Mouse (Mus musculus) layer of hippocampus, adult 9-10 months (tissue): ENCODE measurements at regions not wholly inside any gene's neighbourhood (a gene's known extent, or its start where the extent isn't known, plus 50 kb on each side); places are given as distances from the start of the nearest gene placed in this dataset.

ENCODE experiments used
- DNase-seq: peaks from one replicate; pipeline ENCODE4 v3.0.0; 2022; ENCODE audit warnings: low spot score

DNA sequence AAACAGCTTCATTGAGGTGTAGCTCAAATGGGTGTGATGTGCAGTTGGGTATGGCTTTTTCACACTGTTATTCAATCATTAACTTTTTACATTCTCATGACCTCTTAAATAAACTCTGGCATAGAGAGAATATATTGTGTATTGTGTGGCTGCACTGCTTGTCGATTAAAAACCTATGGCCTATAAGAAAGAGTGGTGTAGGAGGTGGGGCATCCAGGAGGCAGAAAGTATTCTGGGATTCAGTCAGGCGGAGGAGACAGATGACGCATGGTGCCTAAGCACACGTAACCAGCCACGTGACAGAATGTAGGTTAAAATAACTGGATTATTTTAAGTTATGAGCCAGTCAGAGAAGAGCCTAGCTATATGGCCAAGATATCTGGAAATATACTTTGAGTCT, 78.2 kb upstream of the Slc16a7 start:
- DNase-seq, result no peak

DNA sequence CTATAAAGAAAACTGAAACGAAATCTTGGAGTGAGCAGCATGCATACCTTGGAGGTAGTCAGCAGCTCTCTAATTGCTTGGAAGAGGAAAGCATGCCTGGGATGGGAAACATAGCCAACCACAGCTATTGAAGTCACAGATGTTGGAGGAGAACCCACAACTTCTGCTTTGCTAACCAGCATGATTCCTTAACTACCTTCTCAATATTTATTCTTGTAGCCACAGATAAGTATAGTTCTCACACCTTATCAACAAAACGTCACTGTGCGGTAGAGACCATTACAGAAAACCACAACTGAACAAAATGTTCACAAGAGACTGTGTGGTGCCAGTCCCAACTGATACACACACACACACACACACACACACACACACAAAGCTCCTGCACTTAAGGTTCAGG, 99.1 kb upstream of the Slc16a7 start:
- no peak for DNase-seq

DNA sequence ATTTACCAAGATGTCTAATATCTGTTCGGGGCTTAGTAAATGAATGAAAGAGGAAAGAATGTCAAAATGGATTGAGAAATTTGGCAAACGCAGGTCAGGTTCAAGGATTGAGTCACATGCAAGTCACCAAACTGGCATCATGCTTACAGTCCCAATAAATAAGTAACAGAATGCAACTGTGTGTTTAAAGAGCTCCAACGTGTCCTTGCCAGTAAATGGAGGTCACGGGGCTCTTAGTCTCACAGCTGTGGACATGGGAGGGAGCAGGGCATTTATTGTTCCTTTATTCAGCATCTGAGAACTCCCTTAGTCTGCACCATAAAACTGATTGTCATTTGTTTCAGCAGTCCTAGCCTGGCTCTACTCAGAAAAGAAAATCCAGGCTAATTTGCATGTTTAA, 101.1 kb upstream of the Slc16a7 start:
- DNase-seq, result no peak

DNA sequence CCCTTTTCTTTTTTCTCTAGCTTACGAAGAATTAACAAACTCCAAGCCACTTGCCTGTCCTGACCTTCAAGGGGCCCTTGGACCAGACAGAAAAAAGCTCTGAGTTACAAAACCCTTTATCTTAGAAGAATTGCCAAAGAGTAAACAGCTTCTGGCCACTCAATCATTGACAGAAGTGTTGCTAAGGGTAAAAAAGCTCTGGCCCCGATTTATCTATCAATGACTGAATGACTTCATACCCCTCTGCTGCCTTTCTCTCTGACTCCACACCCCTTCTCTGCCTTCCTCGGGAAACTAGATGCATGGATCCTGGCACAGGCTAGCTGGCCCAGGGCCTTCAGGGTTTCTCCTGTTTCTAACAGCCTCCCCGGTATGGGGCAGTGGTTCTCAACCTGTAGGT, 105.2 kb upstream of the Slc16a7 start:
- no peak for DNase-seq

DNA sequence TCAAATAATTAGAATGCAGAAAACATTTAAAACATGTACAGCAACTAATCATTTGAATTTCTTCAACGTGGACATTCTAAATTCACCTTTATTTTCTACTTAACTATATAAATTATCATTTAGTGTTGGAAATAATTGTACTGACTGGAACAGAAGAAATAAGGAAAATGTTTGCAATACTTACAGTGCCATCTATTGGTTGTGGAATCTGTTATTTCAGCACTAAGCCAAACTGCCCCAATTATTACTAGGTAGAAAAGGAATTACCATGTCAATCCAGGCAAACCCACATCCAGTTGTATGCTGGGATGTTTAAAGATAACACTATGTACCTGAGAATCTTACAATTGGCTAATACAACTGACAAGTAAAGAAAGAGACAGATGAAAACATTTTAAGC, 109.1 kb upstream of the Slc16a7 start:
- DNase-seq, result peak; percentile 36

DNA sequence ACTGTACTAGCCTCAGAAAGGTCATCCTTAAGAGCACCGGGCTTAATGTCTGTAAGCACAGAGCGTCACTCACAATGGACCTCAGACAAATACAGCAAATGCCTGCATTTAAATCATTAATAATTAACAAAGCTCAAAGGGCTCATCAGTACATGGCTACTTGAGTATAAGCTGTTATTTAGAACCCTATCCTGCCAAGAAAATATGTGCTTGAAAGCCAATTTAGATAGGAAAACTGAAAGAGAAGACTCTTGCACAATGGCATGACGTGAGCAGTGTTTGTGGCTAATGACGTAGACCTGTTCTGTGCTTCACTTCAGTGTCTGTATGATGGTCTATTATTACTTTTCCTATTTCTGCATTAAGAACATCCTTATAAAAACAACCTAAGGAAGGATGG, 111.1 kb upstream of the Slc16a7 start:
- no peak for DNase-seq

DNA sequence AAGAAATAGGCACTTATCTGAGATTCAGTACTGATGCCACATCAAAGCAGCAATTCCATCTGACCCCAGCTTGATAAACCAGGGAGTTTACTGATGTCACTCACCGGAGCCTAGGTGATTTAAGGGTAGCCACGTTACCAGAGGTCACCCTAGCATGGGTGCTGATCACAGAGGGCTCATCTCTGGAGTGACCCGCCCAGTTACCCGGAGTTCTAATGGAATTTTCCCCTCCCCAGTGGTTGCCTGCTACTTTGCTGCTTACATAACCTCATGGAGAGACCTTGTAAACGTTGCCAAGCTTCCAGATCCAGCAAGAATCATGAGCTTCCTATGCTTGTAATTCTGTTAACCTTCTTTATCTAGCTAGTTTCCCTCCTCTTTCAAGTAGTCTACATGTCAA, 125.8 kb upstream of the Slc16a7 start:
- DNase-seq, result no peak

DNA sequence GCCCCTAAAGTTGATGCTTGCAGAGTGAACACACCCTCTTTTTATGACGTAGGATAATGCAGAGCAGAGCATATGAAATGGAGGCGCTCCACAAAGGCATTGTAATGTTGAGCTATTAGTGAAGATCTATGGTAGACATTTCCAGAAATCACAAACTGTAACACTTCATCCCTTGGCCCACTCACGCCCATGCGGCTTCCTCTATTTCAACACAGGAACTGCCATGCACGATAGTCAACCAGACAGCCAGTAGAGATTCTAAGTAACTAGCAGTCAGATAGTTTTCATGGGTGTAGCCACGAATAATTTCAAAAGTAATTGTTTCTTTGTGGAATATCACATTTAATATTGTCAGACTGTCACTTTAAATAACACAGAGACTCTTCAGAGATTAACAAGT, 141.6 kb upstream of the Slc16a7 start:
- DNase-seq, result no peak

DNA sequence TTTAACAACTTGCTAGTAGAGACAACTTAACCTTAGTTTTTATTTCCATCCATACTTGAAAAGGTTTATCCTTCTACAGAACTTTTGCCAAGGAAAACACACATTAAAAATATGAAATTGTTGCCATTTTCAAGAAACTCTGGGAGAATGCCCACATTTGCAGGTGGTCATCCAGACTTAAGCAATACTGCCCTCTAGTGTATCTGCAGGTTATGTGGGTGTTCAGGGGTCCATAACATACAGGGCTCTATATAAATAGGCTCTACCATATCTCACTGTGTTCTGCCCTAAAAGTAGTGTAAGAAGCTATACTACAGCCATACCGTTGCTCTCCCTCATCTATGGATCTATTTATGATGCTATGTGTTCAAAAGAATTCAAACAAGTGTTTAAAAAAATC, 149.1 kb upstream of the Slc16a7 start:
- DNase-seq, result no peak

DNA sequence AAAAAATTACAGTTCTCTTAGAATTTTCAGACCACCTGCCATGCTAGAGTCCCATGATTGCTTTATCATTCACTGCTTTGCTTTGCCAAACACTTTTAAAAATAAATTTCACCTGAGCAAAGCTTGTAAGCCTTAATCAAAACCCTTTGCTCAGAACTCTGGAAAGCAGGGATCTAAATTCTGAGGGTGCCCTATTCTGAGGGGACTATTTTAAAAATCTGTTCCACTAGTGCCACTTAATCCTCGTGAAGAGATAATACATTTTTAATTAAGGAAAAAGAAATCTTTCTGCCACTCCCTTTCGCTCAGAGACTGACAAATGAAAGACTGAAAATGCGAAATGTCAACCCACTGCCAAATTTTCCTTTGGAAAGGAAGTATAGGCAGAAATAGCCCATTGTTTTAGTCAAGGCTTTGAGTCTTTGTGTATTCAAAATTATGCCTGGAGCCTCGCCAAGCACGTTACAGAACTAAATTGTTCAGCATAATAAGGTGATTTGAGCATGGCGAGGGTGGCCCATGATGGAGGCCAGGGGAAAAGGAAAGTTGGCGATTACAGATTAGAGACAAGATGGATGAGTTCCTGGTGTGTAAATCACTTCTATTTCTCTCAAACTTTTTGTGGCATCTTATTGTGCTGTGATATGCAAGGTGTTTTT, 197.4 kb upstream of the Slc16a7 start:
- peak; percentile 6 for DNase-seq

DNA sequence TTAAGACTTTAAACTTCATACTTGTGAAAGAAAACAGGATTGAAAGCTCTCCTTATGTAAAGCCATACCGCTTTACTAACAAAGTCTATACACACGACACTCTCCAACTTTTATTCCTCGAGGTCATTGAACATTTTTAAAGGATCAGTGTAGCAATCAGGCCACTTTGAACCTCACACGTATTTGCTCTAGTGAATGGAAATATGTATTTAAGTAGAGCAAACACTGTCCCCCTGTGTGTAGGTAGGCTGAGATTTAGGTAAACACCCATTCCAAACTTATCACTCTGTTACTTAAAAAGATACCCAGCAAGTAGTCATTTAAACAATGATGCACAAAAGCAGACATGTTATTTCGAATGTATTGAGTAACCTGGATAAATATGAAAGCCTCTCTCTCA, 203.7 kb upstream of the Slc16a7 start:
- DNase-seq, result no peak

DNA sequence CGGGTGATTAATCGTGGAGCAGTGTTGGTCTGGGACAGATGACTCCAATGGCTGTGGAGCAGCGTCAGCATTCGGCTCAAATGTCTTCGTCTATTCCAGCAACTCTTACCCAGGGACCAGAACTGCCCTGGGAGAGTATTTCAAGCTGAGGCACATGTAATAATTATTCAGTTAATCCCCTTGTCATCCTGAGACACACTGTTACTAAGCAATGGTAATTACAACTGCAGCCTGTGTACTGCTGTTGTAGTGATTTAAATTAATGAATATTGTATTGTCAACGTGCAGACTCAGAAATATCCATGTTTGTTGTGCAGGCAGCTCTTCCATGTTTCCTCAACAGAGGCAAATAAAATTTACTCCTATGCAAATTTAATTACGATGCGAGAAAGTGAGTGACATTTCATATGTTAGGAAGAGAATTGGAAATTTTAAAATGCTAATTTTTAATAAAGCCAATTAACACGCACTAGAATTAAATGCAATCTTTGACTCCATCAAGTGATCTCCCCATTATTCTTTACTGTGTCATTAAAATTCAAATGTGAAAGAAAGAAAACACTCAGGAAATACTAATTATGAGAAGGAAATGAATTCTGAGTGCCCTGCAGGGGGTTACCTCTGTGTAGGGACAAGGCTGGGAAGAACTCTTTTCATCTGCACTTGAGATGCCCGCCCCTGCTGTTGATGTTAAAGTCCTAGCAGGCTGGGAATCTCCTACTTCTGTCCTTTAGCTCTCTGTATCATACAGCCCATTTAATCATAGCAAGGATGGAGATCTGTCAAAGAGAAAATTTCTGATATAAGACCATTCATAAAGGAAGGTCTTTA, 218.7 kb upstream of the Slc16a7 start:
- no peak for DNase-seq

DNA sequence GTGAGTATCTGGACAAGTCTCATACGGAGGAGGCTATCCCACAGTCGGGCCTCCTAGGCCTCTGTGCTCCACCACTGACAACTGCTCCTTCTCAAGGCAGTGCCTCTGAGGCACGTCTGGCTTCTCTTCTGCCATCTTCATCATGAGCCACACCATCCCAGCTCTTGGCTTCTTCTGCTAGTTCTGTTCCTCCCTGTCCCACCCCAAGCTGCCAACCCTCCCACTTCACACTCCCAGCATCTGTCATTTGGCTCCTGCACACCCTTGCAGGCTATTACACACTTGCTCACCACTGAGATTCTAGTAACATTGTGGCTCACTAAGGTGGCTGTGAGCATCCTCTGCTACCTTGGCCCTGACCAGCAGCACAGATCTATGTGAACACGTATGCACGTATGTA, 221.1 kb upstream of the Slc16a7 start:
- DNase-seq, result peak; percentile 8

DNA sequence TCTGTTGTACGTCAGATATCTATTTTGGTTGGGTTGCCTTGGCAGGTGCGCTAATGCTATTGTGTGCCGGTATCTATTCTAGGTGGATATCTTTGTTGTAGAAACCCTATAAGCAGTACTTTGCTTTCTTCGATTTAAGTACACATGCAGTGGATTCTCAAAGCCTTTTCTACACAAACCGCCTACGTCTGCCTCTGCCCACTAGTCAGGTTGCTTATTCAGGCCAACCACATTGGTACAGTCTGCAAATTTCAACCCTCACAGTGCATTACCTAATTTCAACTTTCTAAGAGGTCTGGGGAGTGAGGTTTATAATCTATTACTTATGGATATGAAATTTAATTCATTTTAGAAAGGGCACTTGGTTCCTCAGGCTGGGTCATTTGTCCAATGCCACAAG, 223.5 kb upstream of the Slc16a7 start:
- no peak for DNase-seq

DNA sequence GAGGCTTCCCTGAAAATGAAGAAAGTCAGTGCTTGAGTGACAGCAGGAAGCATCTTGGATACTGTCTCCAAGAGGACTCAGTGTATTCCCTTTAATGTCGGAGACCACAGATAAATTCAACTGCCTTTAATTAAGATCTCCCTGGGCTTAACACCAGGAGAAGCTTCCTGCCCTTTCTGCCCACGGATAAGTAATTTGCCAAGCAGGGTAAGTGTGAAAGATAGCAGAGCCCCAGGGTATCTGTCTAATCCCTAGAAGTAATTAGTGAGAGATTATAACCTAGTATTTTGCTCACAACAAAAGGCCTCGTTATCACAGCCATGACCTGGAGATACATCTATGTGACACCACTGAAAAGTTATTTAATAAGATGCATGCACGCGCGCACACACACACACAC, 232.1 kb upstream of the Slc16a7 start:
- DNase-seq, result no peak

DNA sequence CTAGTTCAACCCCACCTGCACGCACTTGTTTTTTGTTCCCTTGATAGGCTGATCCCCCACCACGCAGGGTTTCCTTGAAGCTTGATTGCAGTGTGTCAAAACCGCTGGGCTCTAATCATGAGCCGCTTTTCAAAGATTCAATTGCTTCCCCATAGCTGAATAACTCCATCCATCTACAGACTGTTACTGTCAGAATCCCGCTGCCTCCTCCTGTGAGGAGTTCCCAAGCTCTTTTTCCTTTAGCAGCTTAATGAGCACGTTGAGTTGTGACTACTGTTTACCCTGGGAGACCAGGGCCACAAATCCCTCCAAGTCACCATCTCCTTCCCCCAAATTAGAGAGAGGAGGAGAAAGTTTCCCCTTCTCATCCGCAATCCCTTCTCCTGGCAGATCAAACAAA, 234.6 kb upstream of the Slc16a7 start:
- DNase-seq, result no peak

DNA sequence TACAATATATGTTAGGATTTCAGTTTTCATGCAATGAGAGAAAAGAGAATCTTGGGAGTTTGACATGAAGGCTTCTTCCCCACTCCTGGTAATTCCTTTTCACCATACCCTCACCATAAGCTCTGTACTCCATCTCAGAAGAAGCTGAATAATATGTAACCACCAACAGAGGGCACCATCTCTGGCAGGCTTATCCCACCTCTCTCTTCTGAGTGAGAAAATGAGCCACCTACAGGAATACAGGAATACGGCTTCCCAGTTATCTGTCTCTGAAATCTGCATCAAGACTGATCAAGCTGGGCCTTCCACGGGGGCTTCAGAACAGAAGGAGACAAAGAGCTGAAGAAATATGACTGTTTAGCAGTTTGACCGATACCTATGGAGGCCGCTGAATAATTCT, 278.6 kb upstream of the Slc16a7 start:
- no peak for DNase-seq

DNA sequence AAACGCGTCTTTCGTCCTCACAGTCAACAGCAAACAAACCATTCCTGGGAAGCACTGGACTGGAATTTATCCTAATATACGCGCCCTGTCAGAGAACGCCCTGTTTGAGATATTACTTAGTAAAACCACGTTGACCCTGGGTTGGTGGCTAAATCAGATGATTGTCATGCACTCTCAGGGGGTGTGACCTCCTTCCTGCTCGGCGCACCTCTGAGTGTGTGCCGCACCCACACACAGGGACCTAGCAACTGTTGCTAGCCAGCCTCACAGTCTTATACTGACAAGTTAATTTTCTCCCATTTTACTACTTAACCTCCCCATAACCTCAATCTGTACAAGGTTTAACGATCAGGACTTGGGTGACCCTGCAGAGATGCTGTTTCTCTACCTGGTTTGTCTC, 284.4 kb upstream of the Slc16a7 start:
- DNase-seq, result no peak

DNA sequence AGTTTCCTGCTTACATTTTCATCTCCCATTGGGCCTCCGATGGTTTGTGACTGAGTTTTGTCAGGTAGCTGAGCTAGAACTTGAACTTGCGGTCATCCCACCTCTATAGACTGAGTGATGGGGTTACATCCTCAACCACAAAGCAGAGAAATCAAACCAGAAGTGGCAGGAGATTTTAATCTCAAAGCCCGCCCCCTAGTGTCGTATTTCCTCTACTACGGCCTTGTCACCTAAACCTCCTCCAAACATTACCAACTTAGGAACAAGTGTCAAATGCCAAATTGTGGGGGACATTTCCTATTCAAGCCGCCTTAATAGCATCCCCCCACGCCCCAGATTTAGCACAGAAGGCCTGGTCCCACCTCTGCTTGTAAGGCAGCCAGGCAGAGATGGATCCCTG, 286.3 kb upstream of the Lrig3 start:
- no peak for DNase-seq

DNA sequence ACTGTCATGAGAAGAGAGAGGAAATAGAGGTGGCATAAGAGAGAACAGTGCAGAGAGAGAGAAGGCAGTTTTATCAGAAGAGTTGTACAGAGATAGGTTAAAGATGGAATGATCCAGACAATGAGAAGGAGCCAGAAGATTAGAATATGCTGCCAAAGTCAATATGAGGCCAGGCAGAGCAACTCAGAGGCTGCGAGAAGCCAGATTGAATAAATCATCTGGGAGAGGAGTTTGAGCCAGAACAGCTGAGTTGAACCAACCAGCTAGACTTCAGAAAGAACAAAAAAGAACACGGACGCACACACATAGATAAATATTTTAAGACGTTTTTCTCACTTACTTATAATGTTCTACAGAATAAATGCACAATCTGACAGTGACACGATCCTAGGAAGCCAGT, 280.8 kb upstream of the Lrig3 start:
- no peak for DNase-seq

DNA sequence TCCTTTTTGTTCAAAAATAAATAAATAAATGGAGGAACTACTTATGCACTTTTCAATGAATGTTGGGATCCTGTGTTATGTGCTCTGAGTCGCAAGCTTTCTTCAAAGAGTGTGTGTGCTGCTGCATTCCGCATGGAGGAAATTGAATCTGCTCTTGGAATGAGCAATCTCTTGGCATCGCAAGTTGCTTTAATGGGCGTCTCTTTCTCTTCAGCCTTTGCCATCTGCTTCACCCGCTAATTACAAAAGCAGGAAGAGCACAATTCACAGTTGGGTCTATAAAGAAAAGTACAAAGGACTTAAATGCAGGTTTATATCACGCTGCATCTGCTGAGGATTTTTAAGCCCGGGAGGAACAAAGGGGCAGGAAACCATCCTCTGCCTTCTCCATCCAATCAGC, 272.5 kb upstream of the Lrig3 start:
- peak; percentile 29 for DNase-seq

DNA sequence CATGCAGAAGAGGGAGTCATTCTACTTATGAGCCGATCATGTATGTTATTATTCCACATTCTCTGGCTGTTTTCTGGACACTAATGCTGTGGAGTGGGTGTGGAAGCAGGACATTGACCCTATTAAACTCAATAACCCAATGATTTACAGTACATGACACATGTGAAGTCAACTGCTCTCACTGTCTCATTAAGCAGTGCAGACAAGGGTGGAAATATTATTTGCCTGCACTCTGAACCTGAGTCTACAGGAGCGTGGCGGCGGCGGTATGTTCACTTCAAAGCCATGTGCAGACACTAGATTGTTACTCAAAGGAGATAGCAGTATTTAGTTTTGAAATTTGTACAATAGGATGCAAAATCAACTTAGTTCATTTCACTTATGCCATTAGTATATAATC, 269.8 kb upstream of the Lrig3 start:
- DNase-seq, result no peak

DNA sequence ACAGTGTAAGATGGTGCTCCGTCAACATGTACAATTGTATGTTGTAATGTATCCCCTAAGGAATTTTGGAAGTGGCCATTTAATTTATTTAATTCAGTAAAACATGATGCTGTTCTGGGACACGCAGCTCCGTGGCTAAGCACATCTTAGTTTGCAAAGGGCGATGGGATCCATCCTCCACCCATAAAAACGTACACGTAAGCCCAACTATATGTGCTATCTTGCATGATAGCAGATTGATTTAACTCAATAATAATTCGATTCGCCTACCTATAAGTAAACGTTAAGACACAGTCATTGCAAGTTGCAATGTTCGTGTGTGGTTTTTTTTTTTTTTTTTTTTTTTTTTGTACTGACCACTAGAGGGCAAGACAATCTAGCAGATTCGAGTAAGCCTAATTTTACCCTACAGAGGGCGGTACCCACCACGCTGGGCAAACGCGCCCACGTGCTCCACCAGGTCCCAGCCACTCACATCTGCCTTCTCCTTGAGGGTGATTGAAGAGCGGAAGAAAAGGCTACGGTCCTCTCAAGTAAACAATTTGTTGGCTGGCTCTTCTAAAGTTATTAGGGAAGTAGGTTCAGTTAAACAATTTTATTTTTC, 240.8 kb upstream of the Lrig3 start:
- DNase-seq, result peak; percentile 55
